Mouse (Mus musculus) heart, postnatal 0 days (tissue): Measurements from ENCODE around the gene Mtmr10.

ENCODE experiments used
- CTCF ChIP-seq: IDR thresholded peaks from 2 replicates; pipeline ENCODE4 v1.5.1; 2016; ENCODE audit warnings: antibody characterized with exemption, control low read depth, low read depth
- EP300 ChIP-seq: IDR thresholded peaks from 2 replicates; pipeline ENCODE4 v1.6.1; 2016; ENCODE audit warnings: antibody characterized with exemption, low read depth

- no peak for TF ChIP-seq CTCF
- no peak for TF ChIP-seq EP300
Measured at GRCm38 (mm10) chr7:64286566-64286965, 887 bp upstream of the Mtmr10 start.
